Mouse (Mus musculus) G1E (cell line): ENCODE measurements around the gene Strn4. TPM values are rescaled to one million over a fixed set of nuclear protein-coding genes. Genes with fewer than 3 reads are reported as not detected.

ENCODE experiments used
- ATAC-seq: 2 replicates; pipeline ENCODE4 v1.8.0; 2016; ENCODE audit warnings: mild to moderate bottlenecking; ENCODE audit not compliant: insufficient number of reproducible peaks, poor library complexity, low FRiP score, severe bottlenecking; ENCODE audit errors: extremely low read depth
- DNase-seq: peaks from one replicate; pipeline ENCODE4 v3.0.0; 2012; ENCODE audit warnings: low spot score
- H3K27me3 ChIP-seq: 2 replicates; pipeline ENCODE4 v1.6.1; 2012; ENCODE audit warnings: mild to moderate bottlenecking, low read length, inconsistent platforms; ENCODE audit not compliant: insufficient read depth
- H3K36me3 ChIP-seq: replicated peaks from 2 replicates; pipeline ENCODE3; 2012; ENCODE audit warnings: mild to moderate bottlenecking, inconsistent platforms
- H3K4me1 ChIP-seq: 2 replicates; pipeline ENCODE4 v1.6.1; 2012; ENCODE audit warnings: low read depth, low read length, inconsistent platforms, mixed read lengths; ENCODE audit not compliant: insufficient read depth
- H3K4me3 ChIP-seq: 2 replicates; pipeline ENCODE4 v1.5.1; 2012; ENCODE audit warnings: low read depth, mild to moderate bottlenecking, inconsistent platforms, low read length, moderate library complexity, mixed read lengths
- H3K9me3 ChIP-seq: replicated peaks from 2 replicates; pipeline ENCODE4 v1.6.1; 2012; ENCODE audit warnings: inconsistent platforms
- CTCF ChIP-seq: IDR thresholded peaks from 2 replicates; pipeline ENCODE4 v1.5.1; 2012; ENCODE audit warnings: low read depth, low read length, inconsistent platforms, mixed read lengths
- GATA1 ChIP-seq: IDR thresholded peaks from 2 replicates; pipeline ENCODE4 v1.6.1; 2012; ENCODE audit warnings: borderline replicate concordance, low read length, inconsistent platforms, mixed read lengths
- GATA2 ChIP-seq: IDR thresholded peaks from 2 replicates; pipeline ENCODE4 v1.6.1; 2012; ENCODE audit warnings: low read depth, low read length, inconsistent platforms, borderline replicate concordance
- POLR2AphosphoS5 ChIP-seq: IDR thresholded peaks from 2 replicates; pipeline ENCODE4 v1.6.1; 2012; ENCODE audit warnings: low read depth, low read length, inconsistent platforms; ENCODE audit not compliant: insufficient replicate concordance
- TAL1 ChIP-seq: conservative IDR thresholded peaks from 2 replicates; pipeline ENCODE4 v1.6.1; 2012; ENCODE audit warnings: low read depth, low read length, inconsistent platforms, mixed read lengths
- polyA plus RNA-seq: library from polyadenylated mRNA; stranded (reverse); fragments of >175 nt; gene quantifications from 2 replicates; pipeline ENCODE4 v1.2.3, GENCODE M21; 2012
- total RNA-seq, 2 experiments: library from RNA; stranded (forward) in 1 of 2; stranded (reverse) in 1 of 2; fragments of 200-1000 nt in 1 of 2; fragments of >200 nt in 1 of 2; fragmentation: Nextera tagmentation in 1 of 2; gene quantifications; 2 replicates each; pipeline ENCODE4 v1.2.3; 2014 to 2017

The Strn4 gene
- total and polyA plus RNA-seq, 3 experiments = 33.8 to 64.4 (median 40.3) TPM

DNA sequence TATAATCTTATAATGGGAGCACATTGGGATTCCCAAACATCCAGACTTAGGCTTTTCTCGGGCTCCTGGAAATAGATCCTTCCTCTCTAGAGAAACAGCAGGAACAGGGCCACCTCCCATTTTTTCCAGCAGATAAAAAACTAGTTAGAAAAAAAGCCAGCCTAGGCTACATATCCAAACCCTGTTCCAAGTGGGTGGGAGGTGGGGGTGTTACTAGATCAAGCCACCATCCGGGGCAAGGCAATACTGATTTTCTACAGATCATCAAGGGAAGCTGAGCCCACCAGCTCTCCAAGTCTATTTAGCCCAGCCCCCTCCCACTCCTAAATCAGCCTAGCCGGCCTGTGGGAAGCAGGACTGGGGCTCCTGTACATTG, 29.0 kb downstream of the Strn4 start:
- no peaks in the 10 kb centered on the region for H3K9me3 ChIP-seq
- no peaks in the 10 kb centered on the region for H3K27me3 ChIP-seq
- peaks cover 57% of the 10 kb centered on the region for H3K4me1 ChIP-seq
- no peak for DNase-seq
- peak overlapping the region; percentile 76 for H3K4me3 ChIP-seq
- TF ChIP-seq GATA1 = no peak
- no peak for TF ChIP-seq GATA2
- no peak for TF ChIP-seq TAL1
- TF ChIP-seq POLR2AphosphoS5 = no peak
- TF ChIP-seq CTCF = no peak
- peaks cover 67% of the 10 kb centered on the region for H3K36me3 ChIP-seq
- ATAC-seq = no peak

GRCm38 (mm10) chr7:16845072-16845819, 29.6 kb downstream of the Strn4 start:
- DNase-seq = no peak
- H3K4me3 ChIP-seq = peak overlapping the region; percentile 76
- no peaks in the 10 kb centered on the region for H3K9me3 ChIP-seq
- TF ChIP-seq TAL1 = no peak
- peaks cover 67% of the 10 kb centered on the region for H3K36me3 ChIP-seq
- H3K27me3 ChIP-seq = no peaks in the 10 kb centered on the region
- H3K4me1 ChIP-seq = peaks cover 57% of the 10 kb centered on the region
- no peak for ATAC-seq

DNA sequence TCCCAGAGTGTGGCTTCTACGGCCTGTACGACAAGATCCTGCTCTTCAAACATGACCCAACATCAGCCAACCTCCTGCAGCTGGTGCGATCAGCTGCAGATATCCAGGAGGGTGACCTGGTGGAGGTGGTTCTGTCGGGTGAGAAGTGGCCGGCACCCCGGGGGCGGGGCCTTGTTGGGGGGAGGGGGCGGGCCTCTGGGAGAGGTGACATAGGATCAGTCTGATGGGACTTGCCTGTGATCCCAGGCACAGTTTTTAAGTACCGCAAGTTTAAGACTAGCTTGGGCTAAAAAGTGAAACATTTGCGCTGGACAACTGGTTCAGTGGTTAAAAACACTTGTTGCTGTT, 30.1 kb downstream of the Strn4 start:
- Histone ChIP-seq H3K27me3 (no peaks in the 10 kb centered on the region), H3K36me3 (peaks cover 67% of the 10 kb centered on the region), H3K4me1 (peaks cover 56% of the 10 kb centered on the region), H3K9me3 (no peaks in the 10 kb centered on the region), H3K4me3 (peak overlapping the region; percentile 76; the same call in 1 of the 2 replicates)
- DNase-seq (no peak), ATAC-seq (no peak)
- TF ChIP-seq GATA2 (no peak), POLR2AphosphoS5 (no peak), TAL1 (no peak), CTCF (no peak), GATA1 (no peak)

DNA sequence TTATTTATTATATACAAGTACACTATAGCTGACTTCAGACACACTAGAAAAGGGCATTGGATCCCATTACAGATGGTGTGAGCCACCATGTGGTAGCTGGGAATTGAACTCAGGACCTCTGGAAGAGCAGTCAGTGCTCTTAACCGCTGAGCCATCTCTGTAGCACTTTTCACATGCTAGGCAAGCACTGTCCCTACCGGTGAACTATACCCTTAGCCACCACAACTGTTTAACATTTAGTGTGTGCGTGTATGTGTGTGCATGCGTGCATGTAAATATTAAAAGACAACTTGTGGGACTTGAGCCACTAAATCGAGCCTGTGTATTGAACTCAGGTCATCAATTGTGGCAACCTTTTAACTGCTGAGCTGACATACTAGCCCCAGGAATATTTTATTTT, 31.1 kb downstream of the Strn4 start:
- peaks cover 47% of the 10 kb centered on the region for H3K4me1 ChIP-seq
- no peaks in the 10 kb centered on the region for H3K27me3 ChIP-seq
- DNase-seq = no peak
- TF ChIP-seq TAL1 (no peak), GATA2 (no peak), CTCF (no peak), GATA1 (no peak), POLR2AphosphoS5 (no peak)
- ATAC-seq = no peak
- H3K4me3 ChIP-seq = no peak overlapping the region
- no peaks in the 10 kb centered on the region for H3K9me3 ChIP-seq
- H3K36me3 ChIP-seq = peaks cover 61% of the 10 kb centered on the region

GRCm38 (mm10) chr7:16847507-16847906, 31.8 kb downstream of the Strn4 start:
- ATAC-seq (no peak), DNase-seq (no peak)
- H3K36me3 ChIP-seq = peaks cover 58% of the 10 kb centered on the region
- no peaks in the 10 kb centered on the region for H3K9me3 ChIP-seq
- H3K4me3 ChIP-seq = no peak overlapping the region
- peaks cover 39% of the 10 kb centered on the region for H3K4me1 ChIP-seq
- no peak for TF ChIP-seq TAL1
- no peak for TF ChIP-seq GATA1
- no peak for TF ChIP-seq GATA2
- no peak for TF ChIP-seq POLR2AphosphoS5
- no peak for TF ChIP-seq CTCF
- no peaks in the 10 kb centered on the region for H3K27me3 ChIP-seq

DNA sequence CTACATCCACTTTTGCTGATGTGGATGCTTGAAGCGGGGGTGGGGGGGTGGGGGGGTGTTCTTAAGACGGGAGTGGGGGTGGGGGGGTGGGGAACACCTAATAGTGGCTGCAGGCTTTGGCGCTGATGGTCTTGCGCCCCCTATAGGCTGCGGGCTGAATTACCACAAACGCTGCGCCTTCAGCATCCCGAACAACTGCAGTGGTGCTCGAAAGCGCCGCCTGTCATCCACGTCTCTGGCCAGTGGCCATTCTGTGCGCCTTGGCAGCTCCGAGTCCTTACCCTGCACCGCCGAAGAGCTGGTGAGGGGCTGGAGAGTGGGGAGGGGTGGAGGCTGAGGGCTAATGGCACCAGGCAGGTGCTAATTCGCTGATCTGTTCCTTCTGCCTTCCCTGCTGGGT, 32.9 kb downstream of the Strn4 start:
- no peaks in the 10 kb centered on the region for H3K9me3 ChIP-seq
- DNase-seq = no peak
- no peak overlapping the region for H3K4me3 ChIP-seq
- no peaks in the 10 kb centered on the region for H3K27me3 ChIP-seq
- peaks cover 33% of the 10 kb centered on the region for H3K4me1 ChIP-seq
- ATAC-seq = no peak
- peaks cover 65% of the 10 kb centered on the region for H3K36me3 ChIP-seq
- no peak for TF ChIP-seq GATA1
- TF ChIP-seq CTCF = peak; percentile 53; the same call in 1 of the 2 replicates

DNA sequence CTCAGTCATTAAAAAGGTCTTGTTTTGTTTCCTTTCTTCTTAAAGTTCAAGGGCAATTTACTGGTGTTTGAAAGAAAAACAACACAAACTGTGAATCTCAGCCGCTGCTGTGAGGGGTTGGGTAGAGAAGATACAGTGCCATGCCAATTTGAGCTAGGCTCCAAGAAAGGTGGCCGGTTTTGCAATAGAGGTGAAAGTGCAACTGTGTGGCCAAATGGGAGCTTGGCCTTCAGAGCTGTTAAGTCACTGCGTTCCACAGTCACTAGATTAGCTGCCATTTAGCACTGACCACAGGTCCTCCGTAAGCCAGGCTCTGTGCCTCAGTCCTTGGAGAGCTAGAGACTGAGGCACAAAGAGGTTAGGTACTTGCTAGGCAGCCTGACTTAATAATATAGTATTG, 35.9 kb downstream of the Strn4 start:
- no peak overlapping the region for H3K4me3 ChIP-seq
- DNase-seq (no peak), ATAC-seq (no peak)
- peaks cover 14% of the 10 kb centered on the region for H3K4me1 ChIP-seq
- H3K9me3 ChIP-seq = no peaks in the 10 kb centered on the region
- no peaks in the 10 kb centered on the region for H3K27me3 ChIP-seq
- no peak for TF ChIP-seq POLR2AphosphoS5
- TF ChIP-seq TAL1 = no peak
- TF ChIP-seq CTCF = no peak
- TF ChIP-seq GATA1 = no peak
- TF ChIP-seq GATA2 = no peak
- peaks cover 86% of the 10 kb centered on the region for H3K36me3 ChIP-seq
